Mouse (Mus musculus): ENCODE measurements around the gene Rlim. TPM values are rescaled to one million over a fixed set of nuclear protein-coding genes. Genes with fewer than 3 reads are reported as not detected.

Rlim gene
- polyA plus RNA-seq (2016; fragmentation: Nextera tagmentation; extraction: Ambion mirVana) = 45.3 and 48.8 TPM in 2 replicates

DNA sequence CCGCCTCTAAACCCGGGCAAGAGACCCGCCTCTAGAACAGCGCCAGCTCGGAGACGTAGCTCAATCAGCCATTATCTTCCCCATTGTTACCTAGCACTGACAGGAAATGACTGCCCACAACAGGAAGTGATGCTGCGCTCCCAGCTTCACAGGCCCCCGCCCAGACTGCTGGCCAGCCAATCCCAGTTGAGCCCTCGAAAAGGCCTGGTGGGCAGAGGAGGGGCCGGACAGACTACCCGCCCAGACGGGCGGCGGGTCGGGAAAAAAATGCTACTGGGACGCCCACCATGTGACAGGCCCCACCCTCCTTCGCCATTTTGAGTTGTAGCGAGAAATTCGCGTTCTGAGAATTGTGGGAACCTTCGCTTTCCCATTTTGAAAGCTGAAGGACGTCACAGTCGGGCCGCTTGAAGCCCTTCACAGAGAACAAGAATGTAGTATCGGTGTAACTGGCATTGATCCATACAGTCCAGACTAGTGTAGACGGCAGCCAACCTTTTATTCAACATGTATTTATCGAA is at the start of gene Rlim:
TSS of gene Rlim (minus strand) at position 116 of the 521 bp plus-strand sequence.
- Histone ChIP-seq H3K9me3 (no peaks in the 10 kb centered on the region), H3K4me1 (replicated peaks) (no peaks in the 10 kb centered on the region), H3K4me3 (replicated peaks) (peak within 1 kb of the TSS; percentile 72), H3K9ac (replicated peaks) (peak within 1 kb of the TSS; percentile 87), H3K36me3 (peaks cover 12% of the 10 kb centered on the region; the same call in 1 of the 2 replicates), H3K27me3 (peaks cover 19% of the 10 kb centered on the region), H3K4me2 (peak within 1 kb of the TSS; percentile 55), H3K27ac (peak within 1 kb of the TSS; percentile 92)
- 21% methylated on average over 27 of the region's 27 CpGs for WGBS
- ATAC-seq (ENCODE audit: insufficient number of reproducible peaks, insufficient read depth, low FRiP score, low TSS enrichment, low read depth) = peak; percentile 99

GRCm38 (mm10) chrX:104017196-104017595 is 36.1 kb upstream of the Rlim start:
- Histone ChIP-seq H3K4me2 (no peak overlapping the region), H3K4me3 (replicated peaks) (no peak overlapping the region), H3K9ac (replicated peaks) (no peak overlapping the region), H3K4me1 (replicated peaks) (no peaks in the 10 kb centered on the region), H3K36me3 (no peaks in the 10 kb centered on the region), H3K27ac (no peak overlapping the region), H3K9me3 (no peaks in the 10 kb centered on the region), H3K27me3 (peaks cover 22% of the 10 kb centered on the region)
- no peak for ATAC-seq (ENCODE audit: insufficient number of reproducible peaks, insufficient read depth, low FRiP score, low TSS enrichment, low read depth)
- 52% methylated on average over 1 of the region's 1 CpGs for WGBS

GRCm38 (mm10) chrX:104015048-104015447 is 34.0 kb upstream of the Rlim start:
- Histone ChIP-seq H3K9ac (replicated peaks) (no peak overlapping the region), H3K4me2 (no peak overlapping the region), H3K4me1 (replicated peaks) (no peaks in the 10 kb centered on the region), H3K9me3 (no peaks in the 10 kb centered on the region), H3K27ac (no peak overlapping the region), H3K36me3 (no peaks in the 10 kb centered on the region), H3K27me3 (peaks cover 22% of the 10 kb centered on the region), H3K4me3 (replicated peaks) (no peak overlapping the region)
- ATAC-seq (ENCODE audit: insufficient number of reproducible peaks, insufficient read depth, low FRiP score, low TSS enrichment, low read depth) = no peak
- 77% methylated on average over 4 of the region's 4 CpGs for WGBS

GRCm38 (mm10) chrX:104013318-104013811 is 32.3 kb upstream of the Rlim start:
- H3K9me3 ChIP-seq = no peaks in the 10 kb centered on the region
- peaks cover 18% of the 10 kb centered on the region for H3K27me3 ChIP-seq
- H3K27ac ChIP-seq = no peak overlapping the region
- no peak for ATAC-seq (ENCODE audit: insufficient number of reproducible peaks, insufficient read depth, low FRiP score, low TSS enrichment, low read depth)
- WGBS = 63% methylated on average over 4 of the region's 4 CpGs
- no peak overlapping the region for H3K4me2 ChIP-seq
- no peak overlapping the region for H3K4me3 ChIP-seq (replicated peaks)
- H3K4me1 ChIP-seq (replicated peaks) = no peaks in the 10 kb centered on the region
- H3K36me3 ChIP-seq = no peaks in the 10 kb centered on the region
- H3K9ac ChIP-seq (replicated peaks) = no peak overlapping the region

DNA sequence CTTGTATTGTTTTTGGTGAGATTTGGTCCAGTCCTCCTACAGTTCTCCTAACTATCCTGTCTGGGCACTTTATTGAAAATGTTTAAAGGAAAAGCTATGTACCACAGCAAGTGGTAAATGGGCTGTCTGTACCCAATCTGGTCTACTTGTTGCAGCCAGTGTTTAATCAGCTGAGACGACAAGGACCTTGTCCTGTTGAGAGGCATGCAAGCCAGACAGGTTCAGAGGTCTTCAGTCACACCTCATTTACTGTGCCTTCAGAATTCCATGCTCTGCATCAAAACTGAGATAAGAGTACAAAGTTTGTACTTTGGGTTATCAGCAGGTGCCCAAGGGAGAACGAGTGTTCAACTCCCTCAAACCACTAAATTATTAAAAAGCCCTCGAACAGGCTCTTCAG is 13.7 kb upstream of the Rlim start:
- ATAC-seq (ENCODE audit: insufficient number of reproducible peaks, insufficient read depth, low FRiP score, low TSS enrichment, low read depth) = no peak

GRCm38 (mm10) chrX:103993864-103994263 is 12.8 kb upstream of the Rlim start:
- no peak overlapping the region for H3K9ac ChIP-seq (replicated peaks)
- no peak overlapping the region for H3K4me3 ChIP-seq (replicated peaks)
- H3K4me1 ChIP-seq (replicated peaks) = no peaks in the 10 kb centered on the region
- H3K9me3 ChIP-seq = no peaks in the 10 kb centered on the region
- no peak overlapping the region for H3K4me2 ChIP-seq
- ATAC-seq (ENCODE audit: insufficient number of reproducible peaks, insufficient read depth, low FRiP score, low TSS enrichment, low read depth) = no peak
- peaks cover 24% of the 10 kb centered on the region for H3K27me3 ChIP-seq
- 70% methylated on average over 6 of the region's 6 CpGs for WGBS
- no peak overlapping the region for H3K27ac ChIP-seq
- H3K36me3 ChIP-seq = no peaks in the 10 kb centered on the region

More for the DNA sequence above, 13.7 kb upstream of the Rlim start:
- Histone ChIP-seq H3K9me3 (no peaks in the 10 kb centered on the region), H3K4me2 (no peak overlapping the region), H3K27me3 (peaks cover 26% of the 10 kb centered on the region), H3K36me3 (no peaks in the 10 kb centered on the region), H3K27ac (no peak overlapping the region), H3K9ac (replicated peaks) (no peak overlapping the region), H3K4me1 (replicated peaks) (no peaks in the 10 kb centered on the region), H3K4me3 (replicated peaks) (no peak overlapping the region)
- 72% methylated on average over 3 of the region's 3 CpGs for WGBS

GRCm38 (mm10) chrX:103991702-103992101 is 10.6 kb upstream of the Rlim start:
- WGBS = 36% methylated on average over 10 of the region's 10 CpGs
- Histone ChIP-seq H3K4me1 (replicated peaks) (no peaks in the 10 kb centered on the region; the same call in 1 of the 2 replicates), H3K4me3 (replicated peaks) (no peak overlapping the region), H3K9me3 (no peaks in the 10 kb centered on the region), H3K27ac (no peak overlapping the region), H3K4me2 (no peak overlapping the region), H3K27me3 (peaks cover 18% of the 10 kb centered on the region), H3K9ac (replicated peaks) (no peak overlapping the region), H3K36me3 (no peaks in the 10 kb centered on the region)
- ATAC-seq (ENCODE audit: insufficient number of reproducible peaks, insufficient read depth, low FRiP score, low TSS enrichment, low read depth) = no peak

GRCm38 (mm10) chrX:103990392-103990791 is 9.3 kb upstream of the Rlim start:
- H3K4me3 ChIP-seq (replicated peaks) = no peak overlapping the region
- 71% methylated on average over 2 of the region's 2 CpGs for WGBS
- H3K4me1 ChIP-seq (replicated peaks) = no peaks in the 10 kb centered on the region; the same call in 1 of the 2 replicates
- no peak for ATAC-seq (ENCODE audit: insufficient number of reproducible peaks, insufficient read depth, low FRiP score, low TSS enrichment, low read depth)
- H3K9me3 ChIP-seq = no peaks in the 10 kb centered on the region
- no peak overlapping the region for H3K27ac ChIP-seq
- peaks cover 19% of the 10 kb centered on the region; the same call in 1 of the 2 replicates for H3K27me3 ChIP-seq
- H3K36me3 ChIP-seq = no peaks in the 10 kb centered on the region
- no peak overlapping the region for H3K4me2 ChIP-seq
- H3K9ac ChIP-seq (replicated peaks) = no peak overlapping the region

DNA sequence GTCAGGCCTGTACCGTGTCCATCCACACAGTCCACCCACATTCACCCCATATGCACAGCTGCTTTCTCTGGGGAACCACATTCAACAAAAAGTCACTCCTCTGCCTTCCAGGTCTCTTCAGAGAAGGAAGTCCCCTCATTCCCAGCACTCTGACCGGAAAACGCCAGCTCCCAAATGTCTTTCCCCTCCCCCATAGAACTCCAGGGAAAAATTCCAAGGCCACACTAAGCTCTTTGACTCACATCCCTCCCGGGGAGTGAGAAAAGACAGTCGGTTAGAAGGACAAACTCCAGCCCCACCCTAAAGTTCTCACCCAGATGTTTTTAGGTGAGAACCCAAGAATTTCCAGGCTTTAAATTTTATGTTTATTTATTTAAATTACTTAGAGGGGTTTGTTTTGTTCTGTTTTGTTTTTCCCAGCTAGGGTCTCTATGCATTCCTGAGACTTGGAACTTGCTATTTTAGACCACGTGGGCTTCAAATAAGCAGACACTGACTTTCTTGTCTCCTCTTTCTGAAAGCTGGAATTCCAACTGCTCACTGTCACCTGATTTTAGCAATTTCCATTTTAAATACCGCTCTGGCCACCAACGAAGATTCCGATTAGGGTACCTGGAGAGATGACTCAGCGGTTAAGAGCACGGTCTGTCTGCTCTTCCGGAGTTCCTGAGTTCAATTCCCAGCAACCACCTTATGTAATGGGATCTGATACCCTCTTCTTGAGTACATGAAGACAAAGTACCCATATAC is 6.3 kb upstream of the Rlim start:
- Histone ChIP-seq H3K9ac (replicated peaks) (no peak overlapping the region), H3K27ac (no peak overlapping the region), H3K27me3 (peaks cover 3% of the 10 kb centered on the region), H3K4me2 (no peak overlapping the region), H3K9me3 (no peaks in the 10 kb centered on the region), H3K36me3 (no peaks in the 10 kb centered on the region), H3K4me3 (replicated peaks) (no peak overlapping the region), H3K4me1 (replicated peaks) (no peaks in the 10 kb centered on the region; the same call in 1 of the 2 replicates)
- no peak for ATAC-seq (ENCODE audit: insufficient number of reproducible peaks, insufficient read depth, low FRiP score, low TSS enrichment, low read depth)
- 26% methylated on average over 12 of the region's 12 CpGs for WGBS

GRCm38 (mm10) chrX:103986159-103986558 is 5.1 kb upstream of the Rlim start:
- 27% methylated on average over 6 of the region's 6 CpGs for WGBS
- H3K27me3 ChIP-seq = peaks cover 10% of the 10 kb centered on the region

GRCm38 (mm10) chrX:103984992-103985391 is 3.9 kb upstream of the Rlim start:
- Histone ChIP-seq H3K27ac (no peak overlapping the region), H3K27me3 (peaks cover 19% of the 10 kb centered on the region), H3K36me3 (no peaks in the 10 kb centered on the region), H3K4me2 (no peak overlapping the region), H3K9me3 (no peaks in the 10 kb centered on the region), H3K4me1 (replicated peaks) (no peaks in the 10 kb centered on the region; the same call in 1 of the 2 replicates), H3K4me3 (replicated peaks) (no peak overlapping the region), H3K9ac (replicated peaks) (no peak overlapping the region)
- no peak for ATAC-seq (ENCODE audit: insufficient number of reproducible peaks, insufficient read depth, low FRiP score, low TSS enrichment, low read depth)
- 43% methylated on average over 5 of the region's 5 CpGs for WGBS

More at GRCm38 (mm10) chrX:103986159-103986558, 5.1 kb upstream of the Rlim start:
- Histone ChIP-seq H3K9me3 (no peaks in the 10 kb centered on the region), H3K4me3 (replicated peaks) (no peak overlapping the region), H3K27ac (no peak overlapping the region), H3K36me3 (no peaks in the 10 kb centered on the region), H3K9ac (replicated peaks) (no peak overlapping the region), H3K4me2 (no peak overlapping the region), H3K4me1 (replicated peaks) (no peaks in the 10 kb centered on the region; the same call in 1 of the 2 replicates)
- ATAC-seq (ENCODE audit: insufficient number of reproducible peaks, insufficient read depth, low FRiP score, low TSS enrichment, low read depth) = no peak
